Mouse (Mus musculus) cerebellum, postnatal 36 days (tissue): ENCODE data around the gene Fbxl2.
A peak's percentile ranks its signal among the peaks of the same experiment; 100 is the strongest.
"Not testable (repeated sequence)": the region's sequence is repeated elsewhere in the genome, so short reads cannot be mapped to it uniquely, and the experiment has no call there.

Source experiments
- DNase-seq, 2 experiments: peaks; one replicate each; pipeline ENCODE4 v3.0.0; 2021 to 2022; ENCODE audit warnings: mixed read lengths in 2 of 2

The Fbxl2 gene

DNA sequence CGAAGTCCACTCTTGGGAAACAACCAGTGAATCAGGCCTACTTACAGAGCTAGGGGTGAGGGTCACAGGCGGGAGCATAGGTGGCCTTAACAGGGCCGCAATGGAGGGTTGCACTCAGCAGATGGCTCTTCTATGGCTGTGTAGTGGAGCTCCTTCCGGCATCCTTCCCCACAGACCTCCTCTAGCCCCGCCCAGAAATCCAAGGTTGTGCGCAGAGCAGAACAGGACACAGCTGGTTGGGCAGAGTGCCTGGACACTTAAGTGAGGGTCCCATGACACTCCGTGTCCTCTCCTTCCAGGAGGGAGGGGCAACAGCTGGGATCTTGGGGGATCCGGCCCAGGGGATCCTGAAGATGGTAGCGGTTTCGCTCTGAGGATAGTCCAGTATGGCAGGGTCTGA is at the start of gene Fbxl2:
TSS of gene Fbxl2 (minus strand) at position 164 of the 400 bp plus-strand sequence.
- DNase-seq, result no peak

DNA sequence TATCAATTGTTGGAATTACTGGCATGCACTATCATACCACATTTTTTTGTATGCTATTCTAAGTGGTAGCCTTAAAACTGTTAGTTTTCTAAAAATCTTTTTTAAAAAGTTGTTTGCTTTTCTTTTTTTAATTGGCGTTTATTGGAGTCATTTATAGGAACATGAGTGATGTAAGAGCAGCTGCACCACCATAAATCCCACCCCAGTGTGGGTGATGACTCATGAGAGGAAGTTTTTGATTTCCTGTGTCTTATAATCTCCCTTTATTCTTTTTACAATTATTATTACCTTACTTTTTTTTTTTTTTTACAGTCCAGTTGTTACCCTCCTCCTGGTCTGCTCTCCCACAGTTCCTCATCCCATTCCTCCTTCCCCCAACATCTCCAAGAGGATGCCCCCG is 48.9 kb upstream of the Fbxl2 start:
- DNase-seq, result no peak

DNA sequence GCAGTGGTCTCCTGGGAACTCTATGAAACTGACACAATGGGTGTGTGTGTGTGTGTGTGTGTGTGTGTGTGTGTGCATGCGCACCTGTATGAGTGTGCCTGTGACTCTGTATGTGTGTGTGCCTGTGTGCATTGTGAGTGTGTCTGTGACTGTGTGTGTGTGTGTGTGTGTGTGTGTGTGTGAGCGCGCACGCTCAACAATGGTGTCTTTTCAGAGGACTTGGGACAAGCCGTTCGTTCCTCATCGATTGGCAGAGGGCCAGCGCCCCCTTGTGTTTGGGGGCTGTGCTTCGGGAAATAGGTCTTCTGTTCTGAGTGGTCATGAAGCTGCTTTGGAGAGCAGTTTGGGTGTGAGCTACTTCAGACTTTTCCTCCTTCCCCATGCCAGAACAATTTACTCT is 46.2 kb upstream of the Fbxl2 start:
- not testable (repeated sequence) for DNase-seq

GRCm38 (mm10) chr9:114088885-114089284 is 42.9 kb upstream of the Fbxl2 start:
- DNase-seq, result not testable (repeated sequence)

DNA sequence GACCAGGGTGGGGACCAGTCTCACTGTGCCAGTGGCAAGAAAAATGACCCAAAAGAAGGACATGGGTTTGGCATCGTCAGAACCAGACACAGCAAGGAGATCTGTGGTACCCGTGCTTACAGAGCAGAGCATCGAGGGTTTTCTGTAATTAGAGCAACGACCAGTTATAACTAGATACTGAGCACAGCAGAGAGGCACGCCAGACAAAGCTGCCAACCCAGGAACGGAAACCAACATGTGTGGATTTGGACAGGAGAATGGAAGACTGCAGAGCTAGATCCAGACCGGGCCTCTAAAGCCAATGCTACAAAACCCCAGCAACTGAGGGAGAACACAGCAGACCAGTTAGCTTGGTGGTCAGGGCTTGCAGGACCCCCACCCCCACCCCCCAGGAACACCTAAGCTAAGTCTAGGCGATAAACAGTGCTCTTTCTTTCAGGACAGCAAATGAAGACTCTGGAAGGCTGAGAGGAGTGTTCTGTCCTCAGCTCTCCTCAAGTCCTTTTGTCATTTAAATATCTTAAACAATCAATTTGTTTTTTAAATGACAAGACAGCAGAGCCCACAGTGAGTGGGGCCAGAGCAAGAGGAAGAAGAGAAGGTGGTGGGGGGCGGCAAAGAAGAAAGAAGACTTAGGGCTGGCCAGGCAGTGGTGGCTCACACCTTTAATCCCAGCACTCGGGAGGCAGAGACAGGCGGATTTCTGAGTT is 41.3 kb upstream of the Fbxl2 start:
- DNase-seq, result no peak

- DNase-seq, result no peak
Measured at GRCm38 (mm10) chr9:114086422-114086821, 40.4 kb upstream of the Fbxl2 start.

DNA sequence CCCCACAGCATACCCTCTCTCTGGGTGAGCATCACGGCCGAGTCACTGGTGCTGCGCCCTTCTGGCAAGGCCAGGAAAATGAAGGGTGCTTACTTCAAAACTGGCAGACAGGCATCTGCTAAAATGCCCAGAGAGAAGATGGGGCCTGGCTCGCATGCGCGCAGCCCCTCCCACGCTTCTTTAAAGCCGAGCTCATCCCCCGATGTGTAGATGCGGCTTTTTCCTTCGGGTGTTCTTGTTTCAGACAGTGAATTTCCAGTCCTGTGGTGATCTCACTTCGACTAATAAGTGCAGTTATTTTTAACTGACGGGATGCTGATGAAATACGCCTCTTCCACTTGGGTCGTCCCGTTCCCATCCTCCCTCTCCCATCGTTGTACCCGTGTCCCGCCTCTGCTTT is 27.7 kb upstream of the Fbxl2 start:
- DNase-seq, result no peak

DNA sequence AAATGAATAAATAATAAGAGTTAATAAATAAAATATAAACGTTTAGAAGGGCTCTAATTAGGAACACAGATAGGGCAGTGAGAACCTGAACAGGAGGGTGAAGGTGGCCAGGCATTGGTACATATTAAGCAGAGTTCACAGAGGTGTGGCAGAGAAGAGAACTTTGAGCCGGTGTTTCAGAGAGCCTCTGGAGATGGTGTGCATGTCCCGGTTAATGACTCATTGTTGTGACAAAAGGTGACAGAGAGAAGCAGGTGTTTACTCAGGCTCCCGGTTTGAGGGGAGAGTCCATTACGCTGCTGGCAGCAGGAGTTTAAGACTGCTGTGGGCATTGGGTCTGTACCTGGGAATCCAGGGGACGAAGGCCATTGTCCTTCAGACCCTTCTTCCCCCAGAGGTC is 23.4 kb upstream of the Fbxl2 start:
- no peak for DNase-seq

DNA sequence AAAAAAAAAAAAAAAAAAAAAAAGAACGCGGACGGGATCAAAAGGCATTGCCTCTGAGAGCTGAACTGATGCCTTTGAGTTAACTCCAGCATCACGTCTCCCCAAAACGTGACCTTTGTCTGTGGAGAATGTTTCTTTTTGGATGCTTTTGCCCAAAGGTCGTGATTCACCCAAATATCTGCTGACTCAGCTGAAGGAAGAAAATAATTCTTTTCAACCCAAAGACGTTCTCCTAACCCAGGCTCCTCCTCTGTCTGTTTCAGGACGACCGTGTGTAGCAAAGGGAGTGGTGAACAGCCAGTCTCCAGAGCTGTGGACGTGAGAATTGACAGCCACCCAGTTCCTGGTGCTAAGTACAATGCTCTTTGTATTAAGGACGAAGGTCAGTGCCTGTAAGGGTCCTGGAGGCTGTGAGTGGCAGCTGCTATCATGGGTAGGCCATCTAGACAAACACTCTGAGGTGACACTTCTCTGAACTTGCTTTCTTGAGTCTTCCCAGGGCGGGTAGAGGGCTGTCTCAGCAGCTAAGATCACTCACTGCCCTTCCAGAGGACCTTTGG is 22.6 kb upstream of the Fbxl2 start:
- DNase-seq, result no peak

GRCm38 (mm10) chr9:114057090-114057796 is 11.3 kb upstream of the Fbxl2 start, which contains the start of gene Susd5:
Gene Susd5 (plus strand): TSS chr9:114057140.
- no peak for DNase-seq

DNA sequence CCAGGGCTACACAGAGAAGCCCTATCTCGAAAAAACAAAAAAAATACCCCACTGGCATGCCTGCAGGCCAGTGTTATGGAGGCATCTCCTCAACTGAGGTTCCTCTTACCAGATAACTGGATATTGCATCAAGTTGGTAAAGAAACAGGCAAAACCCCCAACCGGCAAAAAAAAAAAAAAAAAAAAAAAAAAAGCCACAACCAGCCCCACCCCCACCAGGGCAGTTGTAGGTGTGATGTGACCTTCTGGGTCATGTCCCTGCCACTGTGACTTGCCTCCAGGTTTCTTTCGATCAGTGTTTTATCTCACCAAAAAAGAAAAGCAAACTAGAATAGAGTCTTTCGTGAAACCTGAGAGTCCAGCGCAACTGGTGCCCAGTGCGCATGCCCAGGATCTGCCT is 6.9 kb upstream of the Fbxl2 start:
- DNase-seq, result no peak

DNA sequence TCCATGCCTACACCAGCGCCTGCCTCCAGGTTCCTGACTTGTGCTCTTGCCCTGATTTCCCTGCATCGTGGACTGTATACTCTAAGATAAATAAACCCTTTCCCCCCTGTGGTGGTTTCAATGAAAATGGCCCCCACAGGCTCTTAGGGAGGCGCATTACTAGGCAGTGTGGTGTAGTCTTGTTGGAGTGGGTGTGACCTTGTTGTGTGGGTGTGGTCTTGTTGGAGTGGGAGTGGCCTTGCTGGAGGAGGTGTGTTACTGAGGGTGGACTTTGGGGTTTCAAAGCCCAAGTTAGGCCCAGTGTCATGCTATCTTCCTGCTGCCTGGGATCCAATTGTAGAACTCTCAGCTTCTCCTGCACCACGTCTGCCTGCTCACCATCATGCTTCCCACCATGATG is 6.0 kb upstream of the Fbxl2 start:
- no peak for DNase-seq

DNA sequence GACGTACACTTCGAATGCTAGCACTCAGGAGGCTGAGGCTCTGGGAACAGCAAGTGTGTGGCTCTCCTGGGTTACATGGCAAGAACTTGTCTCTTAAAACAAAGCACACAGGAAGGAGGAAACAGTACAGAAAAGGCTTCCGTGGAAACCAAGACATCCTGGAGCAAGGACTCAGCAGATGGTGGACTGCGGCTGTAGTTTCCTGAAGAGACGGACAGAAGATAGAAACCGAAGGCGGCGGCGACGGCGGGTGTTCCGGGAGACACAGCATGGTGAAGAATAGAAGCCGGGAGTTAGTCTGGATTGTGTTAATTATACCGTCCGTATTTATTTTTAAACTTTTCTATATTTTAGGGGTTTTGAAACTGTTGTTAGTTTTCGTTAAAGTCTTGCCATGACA is 4.8 kb upstream of the Fbxl2 start:
- DNase-seq, result no peak

- DNase-seq, result no peak
Measured at GRCm38 (mm10) chr9:114050106-114050505, 4.1 kb upstream of the Fbxl2 start.

DNA sequence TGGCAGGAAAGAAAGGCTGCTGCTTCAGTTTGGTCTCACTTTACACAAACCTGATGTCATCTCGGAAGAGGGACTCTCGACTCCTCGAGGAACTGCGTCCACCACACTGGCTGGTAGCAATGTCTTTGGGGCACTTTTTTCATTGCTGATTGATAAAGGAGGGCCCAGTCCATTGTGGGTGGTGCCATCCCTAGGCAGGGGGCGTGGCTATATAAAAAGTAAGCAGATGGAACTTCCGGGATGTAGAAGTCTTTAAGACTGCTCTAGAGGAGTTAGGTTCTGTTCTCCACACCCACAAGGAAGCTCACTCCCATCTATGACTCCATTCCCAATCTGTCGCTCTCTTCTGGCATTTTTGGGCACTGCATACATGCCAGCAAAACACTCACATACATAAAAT is 685 bp upstream of the Fbxl2 start:
- no peak for DNase-seq

GRCm38 (mm10) chr9:114044446-114044845 is 1.5 kb downstream of the Fbxl2 start:
- no peak for DNase-seq

DNA sequence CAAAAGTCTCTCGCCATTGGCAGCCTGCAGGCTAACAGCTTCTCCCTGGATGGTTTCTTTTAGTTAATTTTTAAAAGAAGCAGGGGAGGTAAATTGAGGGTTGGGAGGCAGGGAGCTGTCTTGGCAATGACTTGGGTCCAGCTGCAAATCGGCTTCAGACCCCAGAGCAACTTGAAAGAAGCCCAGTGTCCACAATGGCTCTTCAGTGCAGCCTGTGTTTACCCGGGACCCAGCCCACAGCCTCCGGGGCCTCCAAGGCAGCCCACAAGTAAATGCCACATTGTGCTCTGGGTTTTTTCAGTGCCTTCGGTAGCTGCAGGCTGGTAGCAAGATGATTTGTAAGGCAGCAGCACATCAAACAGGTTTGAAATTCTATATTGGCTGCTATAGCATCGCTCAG is 3.5 kb downstream of the Fbxl2 start:
- DNase-seq, result no peak

GRCm38 (mm10) chr9:114040945-114041344 is 5.0 kb downstream of the Fbxl2 start:
- DNase-seq, result no peak

- peak; percentile 84 to 90 for DNase-seq
Measured at GRCm38 (mm10) chr9:114026261-114026934, 19.6 kb downstream of the Fbxl2 start.

DNA sequence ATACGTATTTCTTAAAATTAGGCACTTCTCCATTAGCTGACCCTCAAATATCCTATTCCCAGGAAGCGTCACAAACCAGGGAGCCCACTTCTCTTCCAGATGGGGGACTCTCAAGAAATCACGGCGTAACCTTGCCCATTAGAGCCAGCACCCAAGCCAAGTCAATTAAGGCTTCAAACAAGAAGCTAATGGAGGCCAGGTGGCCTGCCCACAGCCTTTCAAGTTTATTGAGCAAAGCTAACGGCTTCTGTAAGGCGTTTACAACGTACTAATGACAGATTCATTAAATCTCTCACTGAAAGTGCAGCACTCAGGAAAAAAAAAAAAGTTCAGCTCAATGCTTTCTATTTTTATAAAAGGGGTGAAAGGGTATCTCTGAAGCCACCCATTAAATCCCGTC is 20.1 kb downstream of the Fbxl2 start:
- no peak for DNase-seq

DNA sequence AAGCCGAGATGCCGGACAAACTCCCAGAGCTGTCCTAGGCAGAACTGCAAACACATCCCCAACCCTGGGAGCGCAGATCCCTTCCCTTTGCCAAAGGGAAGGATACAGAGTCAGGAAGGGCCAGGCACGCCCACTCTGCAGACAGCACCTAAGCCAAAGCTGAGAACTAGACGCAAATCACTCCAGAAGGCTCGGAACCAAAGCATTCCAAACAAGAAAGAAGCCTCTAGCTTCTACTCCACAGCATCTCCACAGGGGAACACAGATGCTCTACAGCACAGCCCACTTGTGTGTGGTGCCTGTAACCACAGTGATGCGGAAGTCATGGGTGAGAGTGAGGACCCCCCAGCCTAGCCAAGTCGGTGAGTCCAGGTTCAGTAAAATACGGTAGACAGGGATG is 20.8 kb downstream of the Fbxl2 start:
- no peak for DNase-seq

- no peak for DNase-seq
Measured at GRCm38 (mm10) chr9:114022141-114022540, 23.9 kb downstream of the Fbxl2 start.

GRCm38 (mm10) chr9:114019012-114019762 is 26.8 kb downstream of the Fbxl2 start:
- no peak for DNase-seq
